Mouse (Mus musculus): Measurements from ENCODE around the gene Cdcp1.

Cdcp1 gene

GRCm38 (mm10) chr9:123207895-123208294 is 7.9 kb downstream of the Cdcp1 start:
- DNase-seq (ENCODE audit: low spot score) = no peak

- DNase-seq (ENCODE audit: low spot score) = no peak
Observed at GRCm38 (mm10) chr9:123206948-123207347, 8.9 kb downstream of the Cdcp1 start.

DNA sequence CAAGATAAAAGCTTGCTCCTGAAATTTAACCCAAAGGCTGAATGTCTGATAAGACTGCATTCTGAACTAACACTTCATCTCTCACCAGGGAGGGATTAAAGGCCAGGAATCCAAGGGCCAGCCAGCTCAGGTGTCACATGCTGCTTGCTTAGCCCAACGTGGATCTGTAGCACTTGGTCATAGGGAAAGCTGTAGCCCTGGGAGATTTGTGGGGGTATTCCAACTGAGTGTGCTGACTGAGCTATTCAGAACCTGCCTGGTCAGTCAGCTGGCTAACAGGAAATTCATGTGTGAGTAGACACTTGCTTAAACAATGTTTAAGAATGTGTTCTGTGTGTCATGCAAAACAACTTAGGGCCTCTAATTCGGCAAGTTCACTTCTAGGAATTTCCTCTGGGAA is 9.3 kb downstream of the Cdcp1 start:
- no peak for DNase-seq (ENCODE audit: low spot score)

DNA sequence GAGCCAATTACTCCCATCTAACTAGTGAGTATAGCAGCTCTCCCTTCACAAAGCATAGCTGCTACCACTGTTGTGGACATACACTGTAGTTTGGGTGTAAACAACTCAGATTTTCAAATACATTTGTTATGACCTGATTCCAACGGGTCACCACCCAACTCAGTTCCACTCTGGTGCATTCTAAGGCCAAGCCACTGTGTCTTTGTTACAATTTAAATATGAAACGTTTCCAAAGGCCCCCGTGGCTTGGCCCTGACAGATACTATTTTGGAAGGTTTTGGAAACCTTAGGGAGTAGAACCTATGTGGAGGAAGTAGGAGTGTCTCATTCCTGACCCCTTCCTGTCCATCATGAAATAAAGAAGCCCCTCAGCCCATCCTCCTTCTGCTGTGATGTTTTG is 15.7 kb downstream of the Cdcp1 start:
- no peak for DNase-seq (ENCODE audit: low spot score)

GRCm38 (mm10) chr9:123188271-123188670 is 27.6 kb downstream of the Cdcp1 start:
- DNase-seq (ENCODE audit: low spot score) = no peak

DNA sequence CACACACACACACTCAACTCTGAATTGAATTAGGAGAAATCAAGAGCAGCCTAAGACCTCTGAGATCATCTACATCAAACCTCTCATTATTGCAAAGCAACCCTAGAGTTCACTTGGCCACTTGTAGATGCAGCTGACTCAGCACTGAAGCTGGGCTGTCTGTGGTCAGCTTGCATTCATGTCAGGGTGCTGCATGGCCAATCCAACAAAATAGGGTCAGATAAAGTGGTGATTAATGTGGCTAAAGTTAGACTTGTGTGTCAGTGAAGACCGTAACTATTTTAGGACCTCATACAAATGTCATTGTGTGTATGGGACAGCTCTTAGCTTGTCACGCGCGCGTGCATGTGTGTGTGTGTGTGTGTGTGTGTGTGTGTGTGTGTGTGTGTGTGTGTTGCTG is 28.2 kb downstream of the Cdcp1 start:
- DNase-seq (ENCODE audit: low spot score) = no peak

DNA sequence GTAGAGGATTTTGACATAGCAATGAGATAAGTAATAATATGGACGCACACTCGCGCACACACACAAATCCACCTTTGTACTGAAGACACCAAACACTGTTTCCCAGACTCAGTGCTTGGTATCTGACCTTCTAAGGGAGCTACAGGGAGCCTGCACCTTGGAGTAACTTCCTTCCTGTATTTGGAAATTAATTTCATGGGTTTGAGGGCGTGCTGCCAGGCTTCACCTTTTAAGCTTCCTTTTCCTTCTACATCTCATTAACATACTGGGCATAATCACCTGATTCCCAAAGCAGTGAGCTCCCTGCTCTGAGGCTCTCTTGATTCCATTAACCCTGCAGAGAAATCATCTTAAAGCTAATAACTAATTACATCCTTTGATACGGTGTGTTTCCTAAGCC is 29.7 kb downstream of the Cdcp1 start:
- no peak for DNase-seq (ENCODE audit: low spot score)

- no peak for DNase-seq (ENCODE audit: low spot score)
Observed at GRCm38 (mm10) chr9:123185546-123185945, 30.3 kb downstream of the Cdcp1 start.

- no peak for DNase-seq (ENCODE audit: low spot score)
Observed at GRCm38 (mm10) chr9:123183226-123183625, 32.6 kb downstream of the Cdcp1 start.

DNA sequence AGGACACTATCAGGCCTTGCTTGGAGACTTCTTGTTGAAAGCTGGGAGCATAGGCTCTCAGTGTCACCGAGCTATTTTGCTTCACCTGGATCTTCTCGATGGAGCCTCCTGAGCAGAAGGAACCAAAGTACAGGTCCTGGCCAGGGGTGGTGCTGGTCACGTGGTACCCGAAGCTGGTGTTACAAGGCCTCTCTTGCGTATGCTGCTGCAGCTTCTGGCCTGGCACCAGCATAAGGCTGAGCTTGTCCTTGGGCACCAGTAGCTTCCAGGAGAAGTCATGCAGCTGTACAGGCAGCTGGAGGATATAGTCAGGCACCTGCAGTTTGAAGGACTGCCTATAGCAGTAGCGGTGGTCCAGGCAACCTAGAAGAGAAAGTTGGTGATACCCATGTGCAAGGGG is 35.8 kb downstream of the Cdcp1 start:
- DNase-seq (ENCODE audit: low spot score) = no peak

DNA sequence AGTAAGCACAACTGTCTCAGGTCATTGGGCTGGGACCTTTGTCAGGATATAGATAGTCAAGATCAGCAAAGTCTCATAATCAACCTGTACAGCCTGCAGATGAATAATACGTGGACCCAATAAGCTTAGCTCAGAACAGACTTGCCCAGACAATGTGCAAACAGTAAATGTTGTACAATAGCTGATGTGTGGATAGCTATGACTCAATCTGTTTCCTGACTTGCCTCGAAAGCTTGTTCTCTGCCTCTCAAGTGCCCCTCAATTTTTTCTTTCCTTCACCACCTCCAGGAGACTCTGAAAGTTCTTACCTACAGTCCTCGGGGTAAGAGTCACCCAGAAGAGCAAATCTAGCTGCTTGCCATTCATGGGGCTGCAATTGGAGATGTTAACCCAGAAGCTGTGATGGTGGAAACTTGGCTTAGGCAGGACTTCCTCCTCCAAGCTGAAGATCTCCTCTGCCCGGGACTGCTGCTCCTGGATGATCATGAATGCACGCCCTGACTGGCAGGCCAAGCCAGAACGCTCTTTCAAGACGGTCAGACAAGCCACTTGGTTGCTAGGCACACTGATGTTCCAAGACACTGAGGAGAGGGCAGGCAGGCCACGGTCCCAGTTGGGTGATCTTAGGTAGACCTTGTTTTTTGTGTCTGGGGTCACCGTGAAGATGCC is 38.3 kb downstream of the Cdcp1 start:
- no peak for DNase-seq (ENCODE audit: low spot score)

GRCm38 (mm10) chr9:123174356-123174755 is 41.5 kb downstream of the Cdcp1 start:
- no peak for DNase-seq (ENCODE audit: low spot score)

- no peak for DNase-seq (ENCODE audit: low spot score)
Observed at GRCm38 (mm10) chr9:123173760-123174159, 42.1 kb downstream of the Cdcp1 start.

DNA sequence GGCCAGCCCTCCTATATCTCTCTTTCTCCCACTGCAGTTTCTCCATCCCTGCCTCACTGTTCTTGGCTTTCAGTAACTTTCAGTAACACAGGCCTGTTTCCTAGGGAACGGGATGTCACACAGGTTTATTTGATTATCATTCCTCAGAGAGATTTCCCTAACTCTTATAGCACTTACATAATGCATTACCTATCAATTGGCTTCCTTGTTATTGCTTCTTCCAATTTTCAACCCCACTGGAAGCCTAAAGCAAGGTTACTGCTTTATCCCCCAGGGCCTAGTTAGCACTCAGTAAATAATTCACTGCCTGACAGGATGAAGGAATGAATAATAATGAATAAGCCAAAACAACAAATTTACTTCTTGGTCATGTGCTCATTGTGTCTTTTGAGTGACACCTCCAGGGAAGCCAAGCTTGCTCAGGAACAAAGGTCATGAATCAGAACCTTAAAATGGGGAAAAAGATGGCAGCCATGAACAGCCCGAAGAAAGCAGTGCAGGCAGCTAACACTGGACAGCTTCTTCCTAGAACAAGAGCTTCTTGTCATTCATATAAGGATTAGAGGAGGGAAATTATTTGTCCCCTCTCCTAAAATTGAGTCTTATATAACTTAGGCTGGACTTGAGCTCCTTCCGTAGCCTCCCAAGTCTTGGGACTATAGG is 49.9 kb downstream of the Cdcp1 start:
- DNase-seq (ENCODE audit: low spot score) = no peak

DNA sequence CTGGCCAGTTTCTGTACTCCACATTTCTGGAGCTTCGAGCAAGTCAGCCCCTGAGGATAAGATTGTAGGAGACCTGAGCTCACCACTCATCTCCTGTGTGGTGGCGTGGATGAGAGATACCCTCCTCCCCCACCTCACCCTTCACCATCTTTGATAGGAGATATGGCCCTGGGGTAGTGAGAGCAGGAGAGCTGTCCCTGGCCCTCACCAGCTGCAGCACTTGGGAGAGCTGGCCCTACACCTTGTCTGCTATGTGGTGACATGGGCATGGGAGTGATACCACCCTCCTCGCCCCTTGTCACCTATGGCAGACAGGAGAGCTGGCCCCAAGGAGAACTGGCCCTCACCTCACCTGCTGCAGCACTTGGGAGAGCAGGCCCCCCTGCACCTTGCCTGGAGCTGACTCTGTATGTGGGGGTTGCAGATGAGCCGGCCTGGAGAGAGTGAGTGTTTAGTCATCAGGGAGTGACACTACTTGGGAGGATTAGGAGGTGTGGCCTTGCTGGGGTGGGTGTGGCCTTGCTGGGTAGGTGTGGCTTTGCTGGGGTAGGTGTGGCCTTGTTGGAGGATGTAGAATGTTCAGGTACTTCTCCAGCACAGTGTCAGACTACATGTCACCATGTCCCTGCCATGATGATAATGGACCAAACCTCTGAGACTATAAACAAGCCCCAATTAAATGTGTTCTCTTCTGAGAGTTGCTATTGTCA is 52.7 kb downstream of the Cdcp1 start:
- DNase-seq (ENCODE audit: low spot score) = no peak

DNA sequence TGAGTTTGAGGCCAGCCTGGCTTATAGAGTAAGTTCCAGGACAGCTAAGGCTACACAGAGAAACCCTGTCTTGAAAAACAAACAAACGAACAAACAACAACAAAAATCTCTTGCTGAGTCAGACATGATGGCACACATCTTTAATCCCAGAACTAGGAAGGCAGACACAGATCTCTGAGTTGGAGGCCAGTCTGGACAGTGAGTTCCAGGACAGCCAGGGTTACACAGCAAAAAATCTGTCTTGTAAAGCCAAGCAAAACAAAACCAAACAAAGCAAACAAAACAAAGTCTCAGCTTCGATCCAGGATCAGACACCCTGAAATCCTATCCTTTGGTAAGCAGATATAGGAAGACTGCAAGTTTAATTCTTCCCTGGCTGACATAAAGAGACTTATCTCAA is 54.0 kb downstream of the Cdcp1 start:
- DNase-seq (ENCODE audit: low spot score) = no peak

DNA sequence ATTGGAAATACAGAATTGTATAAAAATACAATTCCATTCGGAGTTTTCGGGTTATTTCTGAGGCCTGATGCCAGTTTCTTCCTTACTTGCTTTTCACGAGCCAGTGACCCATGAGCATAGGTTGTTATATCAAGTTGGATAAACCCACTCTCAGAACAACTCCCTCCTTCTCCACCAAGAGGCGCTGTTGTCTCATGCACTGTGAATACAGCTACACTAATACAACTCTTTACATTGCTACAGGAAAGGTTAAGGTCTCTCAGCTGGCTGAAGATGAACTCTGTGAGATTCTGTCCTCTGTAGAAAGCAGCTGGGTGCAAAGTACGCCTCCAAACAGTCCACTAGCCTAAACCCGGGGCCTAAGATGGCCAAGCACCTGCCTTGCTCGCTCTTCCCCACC is 56.5 kb downstream of the Cdcp1 start:
- DNase-seq (ENCODE audit: low spot score) = peak; percentile 65

GRCm38 (mm10) chr9:123158125-123158836 is 57.6 kb downstream of the Cdcp1 start:
- DNase-seq (ENCODE audit: low spot score) = no peak

DNA sequence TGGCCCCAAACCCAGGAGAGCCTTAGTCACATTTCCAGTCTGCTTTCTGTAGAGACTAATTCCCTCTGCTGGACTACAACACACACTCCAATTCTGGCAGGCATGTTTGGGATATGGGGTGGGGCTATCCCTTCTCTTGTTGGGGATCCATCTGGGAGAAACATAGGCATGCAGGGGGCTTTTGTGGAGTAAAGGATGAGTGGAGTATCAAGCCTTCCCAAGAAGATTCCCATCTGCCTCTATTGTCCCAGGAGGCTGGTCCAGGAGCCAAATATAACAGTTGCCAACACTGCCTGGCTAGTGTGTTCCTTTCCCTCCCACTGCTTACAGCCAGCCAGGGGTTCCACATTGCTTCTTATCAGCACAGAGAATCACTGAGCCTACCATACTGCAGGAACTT is 58.1 kb downstream of the Cdcp1 start:
- no peak for DNase-seq (ENCODE audit: low spot score)

DNA sequence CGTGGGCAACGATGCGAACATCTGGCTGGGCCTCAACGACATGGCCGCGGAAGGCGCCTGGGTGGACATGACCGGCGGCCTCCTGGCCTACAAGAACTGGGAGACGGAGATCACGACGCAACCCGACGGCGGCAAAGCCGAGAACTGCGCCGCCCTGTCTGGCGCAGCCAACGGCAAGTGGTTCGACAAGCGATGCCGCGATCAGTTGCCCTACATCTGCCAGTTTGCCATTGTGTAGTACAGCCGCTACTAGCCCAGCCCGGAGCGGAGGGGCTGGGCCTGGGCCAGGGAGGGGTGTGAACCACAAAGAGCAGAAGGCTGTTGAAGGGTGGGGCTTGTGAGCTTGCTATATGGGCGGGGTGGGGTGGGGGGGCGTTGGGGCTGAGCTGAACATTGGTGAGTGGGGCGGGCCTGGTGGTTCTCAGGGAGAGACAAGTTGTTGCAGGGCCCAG is 58.9 kb downstream of the Cdcp1 start:
- no peak for DNase-seq (ENCODE audit: low spot score)

GRCm38 (mm10) chr9:123153121-123153520 is 62.7 kb downstream of the Cdcp1 start:
- DNase-seq (ENCODE audit: low spot score) = no peak

DNA sequence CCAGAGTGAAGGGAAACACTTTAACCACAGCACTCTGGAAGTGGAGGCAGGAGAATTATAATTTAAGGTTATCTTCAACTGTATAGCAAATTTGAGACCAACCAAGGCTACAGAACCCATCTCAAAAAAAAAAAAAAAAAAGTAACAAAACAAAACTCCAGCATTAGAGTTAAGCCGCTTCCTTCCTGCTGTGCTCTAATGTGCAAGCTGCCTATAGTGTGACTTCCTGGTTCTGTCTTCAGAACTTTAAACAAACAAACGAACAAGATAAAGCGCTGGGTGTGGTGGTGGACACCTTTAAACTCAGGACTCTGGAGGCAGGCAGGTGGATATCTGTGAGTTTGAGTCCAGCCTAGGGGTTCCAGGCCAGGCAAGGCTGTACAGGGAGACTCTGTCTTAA is 63.8 kb downstream of the Cdcp1 start:
- DNase-seq (ENCODE audit: low spot score) = no peak

DNA sequence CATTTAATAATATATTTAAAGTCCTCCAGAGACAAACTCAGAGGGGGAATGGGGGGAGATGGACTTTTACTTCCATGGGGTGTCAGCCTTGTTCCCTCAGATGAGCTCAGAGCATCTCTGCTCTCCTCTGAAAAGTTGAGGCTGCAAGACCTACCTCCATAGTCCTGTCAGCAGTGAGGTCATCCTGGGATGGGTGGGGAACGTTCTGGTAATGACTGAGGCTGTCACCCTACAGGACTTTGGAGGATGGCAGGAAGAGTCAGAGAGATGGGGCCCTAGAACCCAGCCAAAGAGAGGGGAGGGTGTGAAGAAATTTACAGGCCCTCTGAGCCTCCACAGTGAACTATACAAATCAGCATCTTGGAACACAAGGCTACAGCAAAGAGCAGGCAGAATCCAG is 64.3 kb downstream of the Cdcp1 start:
- DNase-seq (ENCODE audit: low spot score) = no peak
